Mouse (Mus musculus): ENCODE measurements around the gene Mex3b.

GRCm38 (mm10) chr7:82834471-82834870 is 32.7 kb upstream of the Mex3b start:
- TF ChIP-seq POLR2A (IDR thresholded peaks at IDR 0.05; ENCODE audit: control insufficient read depth, low read depth, low read length), result no peak
- no peak for TF ChIP-seq CTCF (IDR thresholded peaks at IDR 0.05; ENCODE audit: control insufficient read depth, insufficient read depth, insufficient replicate concordance, low read depth, low read length)

All from testis, adult 2 months (tissue).